Mouse (Mus musculus): ENCODE measurements around the gene Gm17018.

Gm17018 gene

GRCm38 (mm10) chr19:45587509-45588292 is 27.3 kb downstream of the Gm17018 start:
- DNase-seq (ENCODE audit: low read depth in 1 of 2, low spot score in 2 of 2): no peak

- DNase-seq (ENCODE audit: low read depth in 1 of 2, low spot score in 2 of 2): no peak
Measured at GRCm38 (mm10) chr19:45589761-45590160, 29.3 kb downstream of the Gm17018 start.

- peak; percentile 28 to 43 for DNase-seq (ENCODE audit: low read depth in 1 of 2, low spot score in 2 of 2)
Measured at GRCm38 (mm10) chr19:45591704-45592103, 31.3 kb downstream of the Gm17018 start.

- no peak for DNase-seq (ENCODE audit: low read depth in 1 of 2, low spot score in 2 of 2)
Measured at GRCm38 (mm10) chr19:45592916-45593315, 32.5 kb downstream of the Gm17018 start.

DNA sequence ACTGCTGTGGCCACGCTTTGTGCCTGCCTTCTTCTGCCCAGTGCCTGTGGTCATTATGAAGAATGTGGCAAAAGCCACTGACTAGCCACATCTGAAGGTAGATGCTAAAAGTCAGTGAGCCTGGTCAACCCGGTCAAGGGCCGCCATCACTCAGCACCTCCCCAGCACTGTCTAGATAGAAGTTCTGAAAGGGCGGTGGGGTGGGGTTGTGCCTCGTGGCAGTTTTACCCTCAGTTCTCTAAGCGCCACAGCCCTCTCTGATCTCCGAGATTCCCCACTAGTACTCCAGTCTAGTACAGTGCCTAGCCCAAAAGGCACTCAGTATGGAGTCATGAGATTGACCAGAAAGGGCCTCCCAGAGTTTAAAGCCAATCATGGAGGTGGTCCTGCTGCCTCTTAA is 33.7 kb downstream of the Gm17018 start:
- DNase-seq (ENCODE audit: low read depth in 1 of 2, low spot score in 2 of 2): no peak

DNA sequence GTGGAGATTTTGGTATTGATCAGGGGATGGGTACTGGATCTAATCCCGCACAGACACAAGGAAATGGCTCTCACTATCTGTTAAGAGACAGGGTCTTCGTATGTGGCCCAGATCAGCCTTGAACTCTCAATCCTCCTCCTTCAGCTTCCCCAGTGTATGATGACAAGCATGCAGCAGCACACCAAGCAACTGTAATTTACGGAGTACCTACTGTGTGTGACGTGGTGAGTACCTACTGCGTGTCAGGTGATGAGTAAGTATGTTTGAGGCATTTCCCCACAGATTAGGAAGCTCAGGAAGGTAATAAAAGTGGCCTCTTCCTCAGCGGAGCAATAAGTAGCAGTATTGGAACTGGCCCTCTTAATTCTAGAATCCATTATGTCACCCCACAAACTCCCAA is 35.1 kb downstream of the Gm17018 start:
- no peak for DNase-seq (ENCODE audit: low read depth in 1 of 2, low spot score in 2 of 2)

DNA sequence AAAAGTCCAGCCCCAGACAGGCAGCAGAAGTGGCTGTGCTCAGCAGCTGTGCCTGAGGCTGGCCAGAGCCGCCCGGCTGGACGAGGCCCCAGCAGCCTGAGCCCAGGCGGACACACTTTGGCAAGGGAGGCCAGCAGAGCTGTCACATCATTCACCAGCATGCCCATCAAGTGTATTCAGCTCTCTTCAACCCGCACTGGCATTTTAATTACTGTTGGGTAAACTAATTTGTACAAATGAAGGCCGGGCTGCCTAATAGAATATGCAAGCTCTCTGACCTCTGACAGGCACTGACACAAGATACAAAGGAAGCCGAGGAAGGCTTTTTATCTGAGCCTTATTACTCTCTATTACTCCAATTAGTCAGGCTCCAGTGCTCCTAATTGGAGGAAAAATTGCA is 35.6 kb downstream of the Gm17018 start:
- no peak for DNase-seq (ENCODE audit: low read depth in 1 of 2, low spot score in 2 of 2)

DNA sequence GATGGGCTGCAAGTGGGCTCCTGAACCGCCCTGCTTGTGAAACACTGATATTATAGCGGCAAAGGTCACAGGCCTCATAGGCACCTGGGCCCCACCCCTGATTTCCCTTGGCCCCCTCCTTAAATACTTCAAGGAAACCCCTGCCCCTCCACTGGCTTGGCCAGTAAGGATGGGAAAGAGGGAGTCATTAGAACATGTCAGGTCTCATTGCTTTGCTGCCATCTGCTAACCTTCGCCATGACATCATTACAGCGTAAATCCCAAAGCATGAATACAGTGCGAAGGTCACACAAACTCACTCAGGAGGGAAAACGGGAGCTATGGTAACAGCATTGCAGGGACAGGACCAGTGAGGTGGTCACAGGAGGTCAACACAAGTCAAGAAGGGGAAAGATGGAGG is 36.0 kb downstream of the Gm17018 start:
- DNase-seq (ENCODE audit: low read depth in 1 of 2, low spot score in 2 of 2): no peak

DNA sequence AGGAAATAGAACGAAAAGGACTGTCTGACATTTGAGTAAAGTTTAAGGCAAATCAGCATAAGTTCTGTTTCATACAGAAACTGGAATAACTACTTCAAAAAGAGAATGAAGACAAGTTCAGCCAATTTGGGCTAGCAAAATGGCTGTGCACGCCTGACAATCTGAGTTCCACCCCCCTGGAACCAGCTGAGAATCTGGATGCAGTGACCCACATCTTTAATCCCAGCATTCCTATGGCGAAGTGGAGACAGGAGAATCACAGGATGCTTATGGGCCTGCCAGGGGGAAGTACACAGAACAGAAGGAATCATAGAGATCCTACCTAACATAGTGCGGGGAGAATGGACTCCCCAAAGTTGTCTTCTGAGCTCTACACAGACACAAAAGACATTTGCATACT is 36.7 kb downstream of the Gm17018 start:
- no peak for DNase-seq (ENCODE audit: low read depth in 1 of 2, low spot score in 2 of 2)

DNA sequence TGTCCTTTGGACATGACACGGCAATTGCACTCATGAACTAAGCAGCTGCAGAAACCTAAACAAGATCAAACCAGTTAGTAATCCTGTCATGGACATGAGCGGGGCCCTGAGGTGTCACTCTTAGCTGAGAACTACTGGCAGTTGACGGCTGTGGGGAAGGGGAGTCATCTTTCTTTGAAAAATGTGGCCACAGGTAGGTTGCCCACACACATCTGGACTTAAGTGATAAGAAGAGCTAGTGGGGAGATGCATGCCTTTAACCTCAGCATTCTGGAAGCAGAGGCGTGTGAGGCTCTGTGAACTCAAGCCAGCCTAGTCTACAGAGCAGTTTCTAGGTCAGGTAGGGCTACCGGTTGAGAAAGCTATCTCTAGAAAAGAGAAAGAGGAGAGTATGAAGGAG is 42.2 kb downstream of the Gm17018 start:
- no peak for DNase-seq (ENCODE audit: low read depth in 1 of 2, low spot score in 2 of 2)

- no peak for DNase-seq (ENCODE audit: low read depth in 1 of 2, low spot score in 2 of 2)
Measured at GRCm38 (mm10) chr19:45606701-45607100, 46.3 kb downstream of the Gm17018 start.

- DNase-seq (ENCODE audit: low read depth in 1 of 2, low spot score in 2 of 2): no peak
Measured at GRCm38 (mm10) chr19:45607479-45607878, 47.1 kb downstream of the Gm17018 start.

- no peak for DNase-seq (ENCODE audit: low read depth in 1 of 2, low spot score in 2 of 2)
Measured at GRCm38 (mm10) chr19:45608648-45609339, 48.4 kb downstream of the Gm17018 start.

DNA sequence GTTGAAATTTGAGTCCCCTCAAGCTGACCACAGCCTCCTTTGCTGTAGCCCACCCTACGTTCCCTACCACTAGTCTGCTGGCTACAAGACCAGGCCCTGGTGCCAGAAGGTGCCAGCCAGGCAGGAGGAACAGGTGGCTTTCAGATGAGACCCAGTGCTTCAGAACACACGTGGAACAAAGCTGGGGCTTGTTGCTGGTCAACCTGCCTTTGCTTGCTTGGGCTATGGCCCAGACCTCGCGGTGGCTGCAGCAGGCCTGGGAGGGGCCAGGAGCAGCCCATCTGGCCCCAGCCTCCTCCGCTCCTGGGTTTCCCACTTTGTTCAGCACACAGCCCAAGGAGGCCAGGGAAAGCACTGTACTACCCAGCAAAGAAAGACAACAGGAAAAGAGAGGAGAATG is 50.4 kb downstream of the Gm17018 start:
- DNase-seq (ENCODE audit: low read depth in 1 of 2, low spot score in 2 of 2): no peak

GRCm38 (mm10) chr19:45614375-45614774 is 54.0 kb downstream of the Gm17018 start:
- no peak for DNase-seq (ENCODE audit: low read depth in 1 of 2, low spot score in 2 of 2)

GRCm38 (mm10) chr19:45614928-45615327 is 54.5 kb downstream of the Gm17018 start:
- DNase-seq (ENCODE audit: low read depth in 1 of 2, low spot score in 2 of 2): no peak

GRCm38 (mm10) chr19:45615415-45616213 is 55.2 kb downstream of the Gm17018 start:
- no peak for DNase-seq (ENCODE audit: low read depth in 1 of 2, low spot score in 2 of 2)

DNA sequence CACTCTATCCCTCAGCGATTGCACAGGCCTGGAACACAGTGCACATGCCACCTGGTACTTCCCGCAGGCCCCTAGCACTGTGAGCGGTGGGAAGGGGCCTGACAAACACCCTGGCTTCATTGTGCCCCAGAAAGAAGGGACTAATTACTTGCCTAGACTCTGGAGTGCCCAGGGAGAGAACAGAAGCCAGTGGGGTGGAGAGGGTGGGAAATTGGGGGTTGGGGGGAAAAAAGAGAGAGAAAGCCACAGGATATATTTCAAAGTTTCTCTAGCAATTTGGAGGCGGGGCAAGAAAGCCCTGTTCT is 55.8 kb downstream of the Gm17018 start:
- no peak for DNase-seq (ENCODE audit: low read depth in 1 of 2, low spot score in 2 of 2)

GRCm38 (mm10) chr19:45616735-45617134 is 56.3 kb downstream of the Gm17018 start:
- DNase-seq (ENCODE audit: low read depth in 1 of 2, low spot score in 2 of 2): no peak

DNA sequence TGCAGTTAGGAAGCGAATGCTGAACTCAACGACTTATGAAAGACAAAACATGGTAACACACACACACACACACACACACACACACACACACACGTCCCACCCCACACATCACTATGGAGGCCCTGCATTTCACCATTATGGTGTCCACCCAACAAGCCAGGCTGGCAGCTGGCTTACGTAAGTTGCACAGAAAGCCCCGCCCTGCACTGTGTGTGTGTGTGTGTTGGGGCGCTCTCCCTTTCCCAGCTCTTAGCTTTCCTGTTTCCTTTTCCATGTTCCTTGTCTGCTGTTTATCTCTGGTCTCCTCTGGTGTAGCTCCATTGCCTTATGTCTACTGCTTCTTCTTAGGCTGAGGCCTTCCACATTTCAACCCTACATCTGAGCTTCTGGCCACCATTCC is 57.8 kb downstream of the Gm17018 start:
- no peak for DNase-seq (ENCODE audit: low read depth in 1 of 2, low spot score in 2 of 2)

- DNase-seq (ENCODE audit: low read depth in 1 of 2, low spot score in 2 of 2): no peak
Measured at GRCm38 (mm10) chr19:45619744-45620501, 59.5 kb downstream of the Gm17018 start.

Data from monocyte, adult 2 months (primary cell).